Mouse (Mus musculus) ES-E14 (cell line): ENCODE measurements around the gene Pole. TPM values are rescaled to one million over a fixed set of nuclear protein-coding genes. Genes with fewer than 3 reads are reported as not detected.

Experiments
- DNase-seq: peaks from one replicate; pipeline ENCODE4 v3.0.0-alpha.2; 2013; ENCODE audit warnings: low read depth, low spot score
- H3K27ac ChIP-seq: 2 replicates; pipeline ENCODE4 v1.5.1; 2012; ENCODE audit warnings: low read depth, mild to moderate bottlenecking, low read length, moderate library complexity, mixed read lengths; ENCODE audit not compliant: poor library complexity, insufficient read depth, severe bottlenecking
- H3K36me3 ChIP-seq: 2 replicates; pipeline ENCODE4 v1.6.1; 2012; ENCODE audit warnings: mild to moderate bottlenecking, low read length, moderate library complexity, mixed read lengths; ENCODE audit not compliant: control insufficient read depth, poor library complexity, insufficient read depth, severe bottlenecking
- H3K4me1 ChIP-seq, 2 experiments: fragments of 150-350 bp in 1 of 2; sonication (generic) in 1 of 2; 2 replicates each; pipeline ENCODE4 v1.6.1; 2012; ENCODE audit warnings: low read length in 2 of 2, mild to moderate bottlenecking in 1 of 2, mixed read lengths in 1 of 2; ENCODE audit not compliant: control insufficient read depth in 2 of 2, insufficient read depth in 2 of 2, poor library complexity in 1 of 2
- H3K4me3 ChIP-seq, 2 experiments: fragments of 150-350 bp in 1 of 2; sonication (generic) in 1 of 2; 2 replicates each; pipeline ENCODE4 v1.5.1; 2012; ENCODE audit warnings: low read length in 2 of 2, low read depth in 1 of 2, mild to moderate bottlenecking in 1 of 2, mixed read lengths in 1 of 2; ENCODE audit not compliant: insufficient read depth in 1 of 2, poor library complexity in 1 of 2, severe bottlenecking in 1 of 2
- H3K9ac ChIP-seq: 2 replicates; pipeline ENCODE4 v1.6.1; 2012; ENCODE audit warnings: low read depth, mild to moderate bottlenecking, low read length, mixed read lengths; ENCODE audit not compliant: poor library complexity, insufficient read depth, severe bottlenecking
- H3K9me3 ChIP-seq: fragments of 150-350 bp; sonication (generic); 2 replicates; pipeline ENCODE4 v1.6.1; 2012; ENCODE audit warnings: low read depth, mild to moderate bottlenecking, low read length; ENCODE audit not compliant: control insufficient read depth, insufficient read depth
- HCFC1 ChIP-seq: IDR thresholded peaks from 2 replicates; pipeline ENCODE4 v1.6.1; 2012; ENCODE audit warnings: low read length, inconsistent platforms, borderline replicate concordance; ENCODE audit not compliant: insufficient read depth
- MAFK ChIP-seq: IDR thresholded peaks from 2 replicates; pipeline ENCODE4 v1.6.1; 2014; ENCODE audit warnings: mild to moderate bottlenecking, low read depth, low read length, inconsistent platforms; ENCODE audit not compliant: insufficient read depth
- in situ Hi-C, 2 experiments: fragments of 600-800 bp; cut with MboI; formaldehyde crosslinking; loops; one replicate each; pipeline ENCODE4 v1.15.1; 2025; ENCODE audit warnings: low sequenced_read_pairs in 2 of 2, inconsistent platforms in 1 of 2; ENCODE audit not compliant: unreplicated experiment in 2 of 2
- total RNA-seq: library from RNA; depleted of rRNA; stranded (reverse); fragments of 300-350 nt; gene quantifications from 2 replicates; pipeline ENCODE4 v1.2.3, GENCODE M21; 2012; rRNA removed

The Pole gene
- total RNA-seq, 1 experiment, result 77.7 TPM

DNA sequence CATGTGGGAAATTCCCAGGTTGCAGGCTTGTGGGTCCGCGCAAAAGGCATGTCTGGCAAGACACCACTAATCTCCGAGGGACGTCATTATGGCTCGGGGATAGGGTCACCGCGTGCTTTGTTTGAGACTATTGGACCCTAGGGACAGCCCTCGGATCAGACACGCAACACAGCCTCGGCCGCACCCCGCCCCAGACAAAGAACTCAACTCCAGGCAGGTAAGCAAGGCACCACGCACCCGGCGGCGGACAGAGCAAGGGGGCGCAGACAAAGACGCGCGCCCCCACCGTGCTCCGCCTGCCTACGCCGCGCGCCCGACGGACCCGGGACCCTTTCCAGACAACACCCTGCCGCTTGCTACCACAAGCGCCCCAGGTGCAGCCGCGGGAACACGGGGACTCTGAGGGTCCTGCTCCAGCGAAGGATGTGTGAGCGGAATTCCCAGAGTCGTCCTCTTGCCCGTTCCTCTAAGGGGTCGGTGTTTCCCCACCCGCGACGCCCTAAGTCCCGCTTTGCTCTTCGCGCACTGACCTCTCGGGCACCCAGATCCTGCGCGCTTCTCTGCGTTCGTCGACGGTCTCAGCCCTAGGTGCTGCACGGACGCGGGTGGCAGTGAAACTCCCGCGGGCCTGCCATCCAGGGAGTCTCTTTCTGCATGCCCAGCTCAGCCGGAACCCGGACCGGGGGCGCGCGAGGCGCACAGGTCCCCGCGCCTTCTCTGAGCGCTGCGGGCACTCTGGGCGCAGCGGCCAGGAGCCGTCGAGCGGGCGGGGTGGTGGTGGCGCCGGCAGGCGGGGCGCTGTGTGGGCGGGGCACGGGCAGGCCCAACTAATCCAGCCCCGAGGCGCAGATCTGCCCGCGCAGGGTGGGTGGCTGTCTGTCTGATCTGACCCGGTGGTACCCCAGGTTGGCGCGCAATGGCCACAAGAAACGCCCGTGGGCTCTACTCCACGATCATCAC lies 100.5 kb downstream of the Pole start:
- Histone ChIP-seq H3K9me3 (no peaks in the 10 kb centered on the region), H3K9ac (peak overlapping the region; percentile 50), H3K27ac (no peak overlapping the region), H3K36me3 (no peaks in the 10 kb centered on the region; the same call in 1 of the 2 replicates), H3K4me1 (peaks cover 0 to 7% of the 10 kb centered on the region in 2 experiments; a peak in 1 of 4 replicates), H3K4me3 (peak overlapping the region; percentile 73 to 82)
- TF ChIP-seq MAFK (no peak), HCFC1 (peak; percentile 19; the same call in 1 of the 2 replicates)
- in situ Hi-C loops, result no loop called here
- DNase-seq, result peak; percentile 36

Other genes with a start within 250 kb of the Pole start
- 7.1 and 8.6 TPM in 2 replicates for gene Gm17655, start 213.8 kb upstream of the Pole start, total RNA-seq
- gene Gm35315, start 191.9 kb upstream of the Pole start, total RNA-seq, result 11.4 and 13.7 TPM in 2 replicates
- gene Plcxd1, start 186.3 kb upstream of the Pole start, total RNA-seq, result 18.3 and 39.9 TPM in 2 replicates
- gene Gtpbp6, start 178.1 kb upstream of the Pole start, total RNA-seq, result 116 and 226 TPM in 2 replicates
- gene Zfp605, start 176.2 kb upstream of the Pole start, total RNA-seq, result 7.8 and 8.9 TPM in 2 replicates
- 32.7 and 40.2 TPM in 2 replicates for gene Chfr, start 150.5 kb upstream of the Pole start, total RNA-seq
- 20.8 and 24.3 TPM in 2 replicates for gene Golga3, start 109.6 kb upstream of the Pole start, total RNA-seq
- 83.3 and 134 TPM in 2 replicates for gene Ankle2, start 55.3 kb upstream of the Pole start, total RNA-seq
- gene Pgam5, start 16.4 kb upstream of the Pole start, total RNA-seq, result 55.4 and 65.6 TPM in 2 replicates
- gene Pxmp2, start 120 bp upstream of the Pole start, total RNA-seq, result 11.7 and 16.9 TPM in 2 replicates
- gene P2rx2, start 56.9 kb downstream of the Pole start, total RNA-seq, result 1.3 and 2.2 TPM in 2 replicates
- gene Lrcol1, start 58.4 kb downstream of the Pole start, total RNA-seq, result 1.3 and 2.5 TPM in 2 replicates
- gene Fbrsl1, start 162.2 kb downstream of the Pole start, total RNA-seq, result 44.4 and 51.7 TPM in 2 replicates